Mouse (Mus musculus): ENCODE results near the gene Farp2.

DNA sequence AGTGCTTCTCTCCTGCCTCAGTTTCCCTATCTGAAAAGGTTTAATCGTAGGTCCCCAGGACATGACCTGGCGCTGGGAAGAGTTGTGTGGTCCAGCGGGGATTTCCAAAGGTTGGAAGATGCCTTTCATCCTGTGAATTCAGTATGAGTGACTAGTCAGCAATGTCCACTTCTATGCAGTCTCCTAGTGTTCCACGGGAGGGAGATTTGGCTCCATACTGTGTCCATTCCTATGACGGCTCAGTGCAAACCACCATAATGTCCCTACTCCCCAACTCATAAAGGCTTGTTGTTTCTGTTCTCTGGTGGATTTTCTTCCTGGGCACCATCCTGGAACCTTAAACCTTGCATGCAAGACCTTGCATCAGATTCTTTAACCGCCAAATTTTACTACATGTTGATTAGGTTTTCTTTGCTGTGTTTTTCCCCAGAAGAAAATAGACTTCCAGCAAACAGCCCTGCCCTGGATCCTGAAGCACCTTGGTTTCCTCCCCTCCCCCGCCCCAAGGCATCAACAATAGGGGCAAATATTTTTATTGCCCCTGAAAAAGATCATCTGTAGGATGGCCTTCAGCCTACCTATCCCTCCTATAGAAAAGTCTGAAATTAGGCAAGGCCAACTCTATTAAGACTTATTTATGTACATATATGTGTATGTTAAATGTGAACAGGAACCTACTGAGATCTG, 124.5 kb downstream of the Farp2 start:
- no peak for TF ChIP-seq ZC3H11A (IDR thresholded peaks at IDR 0.05; ENCODE audit: borderline replicate concordance, low read depth, low read length)
- no peak for TF ChIP-seq CHD2 (IDR thresholded peaks at IDR 0.05; ENCODE audit: low read depth, low read length)

Data from ES-E14 (cell line).